Mouse (Mus musculus) forebrain, embryonic 11.5 days (tissue): ENCODE results near the gene Tmem106a. TPM values are rescaled to one million over a fixed set of nuclear protein-coding genes. Genes with fewer than 3 reads are reported as not detected.
"Not testable (repeated sequence)": the region's sequence is repeated elsewhere in the genome, so short reads cannot be mapped to it uniquely, and the experiment has no call there.

Experiments used
- ATAC-seq: fragments of 200-750 bp; cut with Nextera tagmentation; replicated peaks from 2 replicates; pipeline ENCODE4 v1.8.0; 2017; ENCODE audit warnings: moderate TSS enrichment; ENCODE audit not compliant: low FRiP score
- DNase-seq: peaks from one replicate; pipeline ENCODE4 v3.0.0-alpha.2; 2017; ENCODE audit warnings: low spot score
- H3K27ac ChIP-seq: fragments of 300-500 bp; sonication (generic); 2 replicates; pipeline ENCODE4 v1.5.1; 2014; ENCODE audit warnings: low read depth, low read length
- H3K27me3 ChIP-seq: fragments of 300-500 bp; sonication (generic); 2 replicates; pipeline ENCODE4 v1.6.1; 2014; ENCODE audit warnings: mild to moderate bottlenecking, low read length, mixed read lengths; ENCODE audit not compliant: control insufficient read depth, insufficient read depth
- H3K36me3 ChIP-seq: fragments of 300-500 bp; sonication (generic); 2 replicates; pipeline ENCODE4 v1.6.1; 2014; ENCODE audit warnings: mild to moderate bottlenecking, low read length, moderate library complexity, mixed read lengths; ENCODE audit not compliant: control insufficient read depth, insufficient read depth
- H3K4me1 ChIP-seq: fragments of 300-500 bp; sonication (generic); replicated peaks from 2 replicates; pipeline ENCODE4 v1.6.1; 2014; ENCODE audit warnings: low read length, mixed read lengths; ENCODE audit not compliant: control insufficient read depth, insufficient read depth
- H3K4me2 ChIP-seq: fragments of 300-500 bp; sonication (generic); 2 replicates; pipeline ENCODE4 v1.6.1; 2014; ENCODE audit warnings: low read depth, mild to moderate bottlenecking, low read length, moderate library complexity, mixed read lengths; ENCODE audit not compliant: severe bottlenecking
- H3K4me3 ChIP-seq: fragments of 300-500 bp; sonication (generic); 2 replicates; pipeline ENCODE4 v1.5.1; 2014; ENCODE audit warnings: low read depth, low read length
- H3K9ac ChIP-seq: fragments of 300-500 bp; sonication (generic); 2 replicates; pipeline ENCODE4 v1.6.1; 2014; ENCODE audit warnings: low read length
- H3K9me3 ChIP-seq: fragments of 300-500 bp; sonication (generic); 2 replicates; pipeline ENCODE4 v1.6.1; 2016; ENCODE audit warnings: low read length, mixed read lengths; ENCODE audit not compliant: control insufficient read depth
- WGBS: fragments of 180-500 bp; shearing (Covaris S2); extraction: QIAGEN DNeasy Blood & Tissue Kit; methylation state at CpG from one replicate; pipeline ENCODE4 v1.1.7; 2014; 5-methylcytosine and 5-hydroxymethylcytosine counted together
- polyA plus RNA-seq: library from polyadenylated mRNA; unstranded; fragments of >200 nt; fragmentation: Nextera tagmentation; extraction: Ambion mirVana; gene quantifications from 2 replicates; pipeline ENCODE4 v1.2.1, GENCODE M21; 2014

Gene Tmem106a
- polyA plus RNA-seq, 1 experiment from 2014 or later, result 3.0 TPM

- Histone ChIP-seq H3K27me3 (no peaks in the 10 kb centered on the region), H3K27ac (no peak overlapping the region), H3K36me3 (peaks cover 3% of the 10 kb centered on the region; the same call in 1 of the 2 replicates), H3K4me3 (no peak overlapping the region), H3K9ac (no peak overlapping the region), H3K4me1 (0 out of 2 replicates have a peak, but pooled peaks cover 2% of the 10 kb centered on the region), H3K9me3 (no peaks in the 10 kb centered on the region), H3K4me2 (no peak overlapping the region)
- DNase-seq, result no peak
- 96% methylated on average over 7 of the region's 7 CpGs for WGBS
- ATAC-seq, result no peak
These were observed 25.5 kb upstream of the Tmem106a start for GRCm38 (mm10) chr11:101556541-101556940.

GRCm38 (mm10) chr11:101556954-101557353, 25.1 kb upstream of the Tmem106a start:
- DNase-seq, result no peak

GRCm38 (mm10) chr11:101562391-101562790, 19.7 kb upstream of the Tmem106a start:
- no peaks in the 10 kb centered on the region for H3K9me3 ChIP-seq
- H3K27me3 ChIP-seq, result no peaks in the 10 kb centered on the region
- H3K27ac ChIP-seq, result no peak overlapping the region
- no peak for ATAC-seq
- no peaks in the 10 kb centered on the region for H3K4me1 ChIP-seq
- no peak overlapping the region for H3K4me2 ChIP-seq
- no peak overlapping the region for H3K4me3 ChIP-seq
- no peak overlapping the region for H3K9ac ChIP-seq
- peaks cover 14% of the 10 kb centered on the region for H3K36me3 ChIP-seq
- DNase-seq, result peak; percentile 72
- 46% methylated on average over 5 of the region's 5 CpGs for WGBS

More at GRCm38 (mm10) chr11:101556954-101557353, 25.1 kb upstream of the Tmem106a start:
- no peaks in the 10 kb centered on the region for H3K27me3 ChIP-seq
- 93% methylated on average over 2 of the region's 2 CpGs for WGBS
- no peak overlapping the region for H3K27ac ChIP-seq
- 0 out of 2 replicates have a peak, but pooled peaks cover 2% of the 10 kb centered on the region for H3K4me1 ChIP-seq
- no peak overlapping the region for H3K4me3 ChIP-seq
- ATAC-seq, result no peak
- H3K4me2 ChIP-seq, result no peak overlapping the region
- no peak overlapping the region for H3K9ac ChIP-seq
- H3K36me3 ChIP-seq, result peaks cover 3% of the 10 kb centered on the region; the same call in 1 of the 2 replicates
- H3K9me3 ChIP-seq, result no peaks in the 10 kb centered on the region

GRCm38 (mm10) chr11:101568421-101568820, 13.6 kb upstream of the Tmem106a start:
- peaks cover 34% of the 10 kb centered on the region for H3K36me3 ChIP-seq
- 82% methylated on average over 3 of the region's 3 CpGs for WGBS
- H3K9ac ChIP-seq, result no peak overlapping the region
- no peak overlapping the region for H3K4me3 ChIP-seq
- H3K4me2 ChIP-seq, result no peak overlapping the region
- H3K27ac ChIP-seq, result no peak overlapping the region
- H3K4me1 ChIP-seq, result no peaks in the 10 kb centered on the region
- H3K9me3 ChIP-seq, result no peaks in the 10 kb centered on the region
- no peaks in the 10 kb centered on the region for H3K27me3 ChIP-seq
- DNase-seq, result no peak
- ATAC-seq, result no peak

- DNase-seq, result no peak
These were observed 5.9 kb upstream of the Tmem106a start for GRCm38 (mm10) chr11:101576116-101576515.

GRCm38 (mm10) chr11:101581081-101581764, 819 bp upstream of the Tmem106a start:
- ATAC-seq (no peak), DNase-seq (no peak)
- no peaks in the 10 kb centered on the region for H3K4me1 ChIP-seq
- WGBS, result 77% methylated on average over 6 of the region's 6 CpGs
- H3K27ac ChIP-seq, result no peak overlapping the region
- H3K9me3 ChIP-seq, result no peaks in the 10 kb centered on the region
- no peak overlapping the region for H3K4me2 ChIP-seq
- H3K27me3 ChIP-seq, result no peaks in the 10 kb centered on the region
- H3K4me3 ChIP-seq, result no peak overlapping the region
- H3K36me3 ChIP-seq, result no peaks in the 10 kb centered on the region; the same call in 1 of the 2 replicates
- H3K9ac ChIP-seq, result no peak overlapping the region

More at GRCm38 (mm10) chr11:101576116-101576515, 5.9 kb upstream of the Tmem106a start:
- no peaks in the 10 kb centered on the region for H3K9me3 ChIP-seq
- H3K27me3 ChIP-seq, result no peaks in the 10 kb centered on the region
- H3K27ac ChIP-seq, result no peak overlapping the region
- H3K4me2 ChIP-seq, result no peak overlapping the region
- H3K9ac ChIP-seq, result no peak overlapping the region
- peaks cover 21% of the 10 kb centered on the region; the same call in 1 of the 2 replicates for H3K36me3 ChIP-seq
- no peaks in the 10 kb centered on the region for H3K4me1 ChIP-seq
- 85% methylated on average over 6 of the region's 6 CpGs for WGBS
- H3K4me3 ChIP-seq, result no peak overlapping the region
- ATAC-seq, result no peak

- DNase-seq, result no peak
- no peak overlapping the region for H3K4me2 ChIP-seq
- no peak overlapping the region for H3K9ac ChIP-seq
- H3K4me3 ChIP-seq, result no peak overlapping the region
- H3K27ac ChIP-seq, result no peak overlapping the region
- H3K27me3 ChIP-seq, result no peaks in the 10 kb centered on the region
- 85% methylated on average over 2 of the region's 2 CpGs for WGBS
- no peak for ATAC-seq
- no peaks in the 10 kb centered on the region; the same call in 1 of the 2 replicates for H3K36me3 ChIP-seq
- no peaks in the 10 kb centered on the region for H3K4me1 ChIP-seq
- H3K9me3 ChIP-seq, result no peaks in the 10 kb centered on the region
These were observed 1.2 kb downstream of the Tmem106a start for GRCm38 (mm10) chr11:101583205-101583604.

GRCm38 (mm10) chr11:101585031-101585430, 3.0 kb downstream of the Tmem106a start:
- not testable (repeated sequence) for H3K4me2 ChIP-seq, H3K27ac ChIP-seq, H3K9ac ChIP-seq, H3K9me3 ChIP-seq, H3K4me1 ChIP-seq, DNase-seq, H3K4me3 ChIP-seq, ATAC-seq, H3K27me3 ChIP-seq, H3K36me3 ChIP-seq
- WGBS, result 100% methylated on average over 1 of the region's 1 CpGs

- no peak overlapping the region for H3K4me3 ChIP-seq
- DNase-seq (no peak), ATAC-seq (no peak)
- WGBS, result 81% methylated on average over 4 of the region's 4 CpGs
- H3K9ac ChIP-seq, result no peak overlapping the region
- no peak overlapping the region for H3K4me2 ChIP-seq
- H3K27me3 ChIP-seq, result no peaks in the 10 kb centered on the region
- H3K9me3 ChIP-seq, result no peaks in the 10 kb centered on the region
- no peaks in the 10 kb centered on the region for H3K4me1 ChIP-seq
- H3K27ac ChIP-seq, result no peak overlapping the region
- H3K36me3 ChIP-seq, result no peaks in the 10 kb centered on the region; the same call in 1 of the 2 replicates
These were observed 3.8 kb downstream of the Tmem106a start for GRCm38 (mm10) chr11:101585805-101586204.
